Mouse (Mus musculus): ENCODE measurements around the gene Cfap54.

DNA sequence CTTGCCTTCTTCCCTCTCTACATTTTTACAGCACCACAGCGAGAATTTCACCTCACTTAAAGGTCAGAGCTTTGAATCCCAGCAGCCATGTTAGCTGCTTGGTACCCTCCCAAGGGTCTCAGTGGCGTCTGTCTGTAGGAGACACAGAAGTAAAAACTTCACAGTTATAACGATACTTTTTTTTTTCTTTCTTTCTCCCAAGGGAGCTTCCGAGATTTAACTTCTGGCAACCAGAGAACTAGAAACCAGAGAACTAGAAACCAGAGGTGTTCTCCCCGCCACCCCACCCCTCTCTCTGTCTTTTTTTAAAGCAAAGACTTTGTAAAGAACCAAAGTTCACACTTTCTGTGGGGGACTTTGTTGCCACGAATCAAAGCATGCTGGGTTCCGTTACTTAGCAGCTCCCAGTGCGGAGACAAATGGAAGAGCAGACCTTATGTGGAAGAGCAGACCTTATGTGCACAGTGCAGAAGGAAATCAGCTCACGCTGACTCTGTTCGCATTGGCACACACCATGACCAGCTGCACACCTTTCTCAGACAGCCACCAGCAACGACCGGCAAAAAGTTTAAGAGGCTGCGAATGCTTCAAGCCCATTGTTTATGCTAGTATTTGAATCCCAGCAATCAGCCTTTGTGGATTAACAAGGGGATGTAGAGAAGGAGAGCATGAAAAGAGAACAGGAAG, 292.9 kb downstream of the Cfap54 start:
- TF ChIP-seq CTCF (IDR thresholded peaks at IDR 0.05; ENCODE audit: low read depth, low read length) (no peak), GATA2 (IDR thresholded peaks at IDR 0.05; ENCODE audit: borderline replicate concordance, low read depth, low read length) (no peak), GATA1 (IDR thresholded peaks at IDR 0.05; ENCODE audit: borderline replicate concordance, low read length) (no peak), TAL1 (conservative IDR thresholded peaks at IDR 0.05; ENCODE audit: low read depth, low read length) (no peak)
